Comparison of ENCODE assay signal across 14 mouse cellular contexts in the genomic region with DNA sequence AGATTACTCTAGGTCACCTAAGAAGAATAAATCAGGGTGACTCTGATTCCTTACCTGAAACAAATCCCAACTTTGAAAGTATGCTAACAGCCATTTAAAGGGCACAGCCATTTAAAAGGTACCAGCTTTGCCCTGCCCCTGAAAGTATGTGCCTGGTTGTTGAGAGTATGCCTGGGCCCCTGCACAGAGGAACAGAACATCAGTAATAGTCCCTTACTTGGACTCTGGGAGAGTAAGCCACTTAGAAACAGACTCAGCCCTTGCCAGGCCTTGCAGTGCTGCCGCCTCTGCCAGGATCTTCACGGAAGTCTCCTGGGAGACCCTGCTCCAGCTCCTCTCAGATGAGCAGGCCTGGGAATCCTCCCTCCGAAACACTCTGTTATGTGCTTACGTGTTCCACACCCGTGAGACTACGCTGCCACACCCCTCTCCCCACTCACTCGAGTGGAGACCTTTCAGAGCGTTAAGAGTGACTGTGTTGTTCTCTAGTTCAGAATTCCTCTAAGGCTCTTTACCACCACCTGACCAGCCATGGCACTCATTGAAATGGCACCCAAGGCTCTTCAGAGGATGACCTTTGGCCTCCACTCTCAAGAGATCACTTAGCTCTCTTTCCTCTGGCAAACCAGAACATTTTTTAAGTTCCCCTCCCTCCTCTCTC.
"Had no signal": no experiment of that assay in that cellular context is flagged by ENCODE, and none has a peak within 500 bp of the region (broad histone marks: within the 10 kb centered on the region; RNA-seq: fewer than 3 reads in every experiment).

No protein-coding gene starts in this region.

- H3K9ac ChIP-seq: limb, embryonic 12.5 days; liver, embryonic 13.5 days; lung, embryonic 14.5 days; midbrain, embryonic 15.5 days; neural tube, embryonic 12.5 days had no signal

- H3K36me3 ChIP-seq: limb, embryonic 12.5 days; liver, embryonic 13.5 days; midbrain, embryonic 15.5 days; neural tube, embryonic 12.5 days had no signal

- DNase-seq: kidney, adult 11 months; kidney, adult 9 months; kidney, postnatal 36 days; layer of hippocampus, adult 9-11 months; liver; liver, embryonic 13.5 days; lung, embryonic 14.5 days; thymus, postnatal 4 days had no signal

- H3K9me3 ChIP-seq: limb, embryonic 12.5 days; liver, embryonic 13.5 days; midbrain, embryonic 15.5 days; neural tube, embryonic 12.5 days had no signal

- H3K4me2 ChIP-seq: limb, embryonic 12.5 days; liver, embryonic 13.5 days; lung, embryonic 14.5 days; midbrain, embryonic 11.5 days; midbrain, embryonic 15.5 days; neural tube, embryonic 12.5 days had no signal

- H3K4me3 ChIP-seq: limb, embryonic 12.5 days; liver, embryonic 13.5 days; midbrain, embryonic 15.5 days; neural tube, embryonic 12.5 days had no signal

- H3K27ac ChIP-seq: hindbrain, postnatal 0 days; kidney, postnatal 0 days; limb, embryonic 12.5 days; liver, embryonic 13.5 days; midbrain, embryonic 15.5 days; neural tube, embryonic 12.5 days had no signal

- H3K27me3 ChIP-seq: limb, embryonic 12.5 days; liver, embryonic 13.5 days; midbrain, embryonic 15.5 days; neural tube, embryonic 12.5 days had no signal

- H3K4me1 ChIP-seq: liver, embryonic 13.5 days; midbrain, embryonic 15.5 days; neural tube, embryonic 12.5 days had no signal

- ATAC-seq: hindbrain, postnatal 0 days; midbrain, embryonic 15.5 days had no signal
